8 mouse cellular contexts compared by ENCODE assay signal in genomic region chr4:57637636-57638386, GRCm38 (mm10).
DNase-seq lines count a peak whose midpoint lies in the region; ATAC-seq and TF ChIP-seq lines count a peak whose summit lies in the region.

No protein-coding gene starts in this region.

- H3K4me2 ChIP-seq in lung, embryonic 15.5 days: peak overlapping the region; percentile 50
- H3K4me2 ChIP-seq in embryonic facial prominence, embryonic 11.5 days (ENCODE audit: low read depth, low read length): peak overlapping the region; percentile 45
- peak overlapping the region; percentile 62 for H3K4me2 ChIP-seq in hindbrain, postnatal 0 days (ENCODE audit: low read depth, low read length)
- H3K4me2 ChIP-seq in liver, embryonic 15.5 days: peak overlapping the region; percentile 10; the same call in 1 of the 2 replicates
- H3K4me2 ChIP-seq in stomach, embryonic 14.5 days (replicated peaks; ENCODE audit: low read depth, low read length): peak overlapping the region; percentile 58

- peak overlapping the region; percentile 15; the same call in 1 of the 2 replicates for H3K4me3 ChIP-seq in lung, embryonic 15.5 days
- H3K4me3 ChIP-seq in embryonic facial prominence, embryonic 11.5 days (ENCODE audit: low read depth, low read length): peak overlapping the region; percentile 15; the same call in 1 of the 2 replicates
- peak overlapping the region; percentile 40 for H3K4me3 ChIP-seq in hindbrain, postnatal 0 days (ENCODE audit: low read length)
- H3K4me3 ChIP-seq in liver, embryonic 15.5 days (replicated peaks): no peak overlapping the region
- H3K4me3 ChIP-seq in stomach, embryonic 14.5 days (ENCODE audit: low read depth, low read length): peak overlapping the region; percentile 11; the same call in 1 of the 2 replicates

- H3K9ac ChIP-seq in lung, embryonic 15.5 days: no peak overlapping the region; the same call in 1 of the 2 replicates
- peak overlapping the region; percentile 10; the same call in 1 of the 2 replicates for H3K9ac ChIP-seq in embryonic facial prominence, embryonic 11.5 days (replicated peaks; ENCODE audit: low read length)
- H3K9ac ChIP-seq in hindbrain, postnatal 0 days (replicated peaks; ENCODE audit: low read length): peak overlapping the region; percentile 48
- H3K9ac ChIP-seq in liver, embryonic 15.5 days: no peak overlapping the region
- H3K9ac ChIP-seq in stomach, embryonic 14.5 days (replicated peaks; ENCODE audit: low read depth, low read length): no peak overlapping the region

- WGBS in lung, embryonic 15.5 days: 23% methylated on average over 24 of the region's 24 CpGs
- 39% methylated on average over 24 of the region's 24 CpGs for WGBS in embryonic facial prominence, embryonic 11.5 days
- 22% methylated on average over 24 of the region's 24 CpGs for WGBS in hindbrain, postnatal 0 days
- WGBS in liver, embryonic 15.5 days (ENCODE audit: insufficient replicate concordance): 22% methylated on average over 24 of the region's 24 CpGs
- 13% methylated on average over 24 of the region's 24 CpGs for WGBS in stomach, embryonic 14.5 days

- no peaks in the 10 kb centered on the region for H3K27me3 ChIP-seq in lung, embryonic 15.5 days
- H3K27me3 ChIP-seq in embryonic facial prominence, embryonic 11.5 days (ENCODE audit: control insufficient read depth, insufficient read depth, low read length): no peaks in the 10 kb centered on the region
- no peaks in the 10 kb centered on the region for H3K27me3 ChIP-seq in hindbrain, postnatal 0 days (ENCODE audit: insufficient read depth, low read length)
- H3K27me3 ChIP-seq in liver, embryonic 15.5 days: no peaks in the 10 kb centered on the region
- H3K27me3 ChIP-seq in stomach, embryonic 14.5 days (ENCODE audit: control insufficient read depth, insufficient read depth, low read length): no peaks in the 10 kb centered on the region

- no peaks in the 10 kb centered on the region for H3K36me3 ChIP-seq in lung, embryonic 15.5 days
- H3K36me3 ChIP-seq in embryonic facial prominence, embryonic 11.5 days (replicated peaks; ENCODE audit: control insufficient read depth, insufficient read depth, low read depth, low read length): no peaks in the 10 kb centered on the region
- H3K36me3 ChIP-seq in hindbrain, postnatal 0 days (ENCODE audit: insufficient read depth, low read length): no peaks in the 10 kb centered on the region
- no peaks in the 10 kb centered on the region for H3K36me3 ChIP-seq in liver, embryonic 15.5 days (replicated peaks)
- H3K36me3 ChIP-seq in stomach, embryonic 14.5 days (ENCODE audit: control insufficient read depth, insufficient read depth, low read length): no peaks in the 10 kb centered on the region

- H3K4me1 ChIP-seq in lung, embryonic 15.5 days: peaks cover 30% of the 10 kb centered on the region
- H3K4me1 ChIP-seq in embryonic facial prominence, embryonic 11.5 days (ENCODE audit: control insufficient read depth, insufficient read depth, low read length): no peaks in the 10 kb centered on the region
- H3K4me1 ChIP-seq in hindbrain, postnatal 0 days (ENCODE audit: insufficient read depth, low read length): peaks cover 8% of the 10 kb centered on the region; the same call in 1 of the 2 replicates
- H3K4me1 ChIP-seq in liver, embryonic 15.5 days (replicated peaks): no peaks in the 10 kb centered on the region
- 0 out of 2 replicates have a peak, but pooled peaks cover 2% of the 10 kb centered on the region for H3K4me1 ChIP-seq in stomach, embryonic 14.5 days (ENCODE audit: control insufficient read depth, insufficient read depth, low read length)

- ATAC-seq in lung, embryonic 15.5 days (ENCODE audit: borderline replicate concordance, extremely low read depth, low FRiP score, low TSS enrichment): no peak
- ATAC-seq in embryonic facial prominence, embryonic 11.5 days (replicated peaks; ENCODE audit: insufficient number of reproducible peaks, low FRiP score, low TSS enrichment, low read depth): no peak
- peak; percentile 86 for ATAC-seq in hindbrain, postnatal 0 days
- ATAC-seq in liver, embryonic 15.5 days (ENCODE audit: insufficient read depth): no peak
- no peak for ATAC-seq in stomach, embryonic 14.5 days (ENCODE audit: insufficient number of reproducible peaks, insufficient read depth, low FRiP score, low read depth)
- no peak for ATAC-seq in inflammation-experienced regulatory T-cells, adult 6 months

- no peak for DNase-seq in lung, postnatal 25 days (ENCODE audit: low spot score)
- DNase-seq in embryonic facial prominence, embryonic 11.5 days (ENCODE audit: low spot score): no peak
- DNase-seq in hindbrain, postnatal 0 days (ENCODE audit: low spot score): peak; percentile 80
- no peak for DNase-seq in urinary bladder, postnatal 10 days (ENCODE audit: low spot score)

- no peak overlapping the region for H3K27ac ChIP-seq in lung, embryonic 15.5 days
- H3K27ac ChIP-seq in embryonic facial prominence, embryonic 11.5 days (replicated peaks; ENCODE audit: low read depth, low read length): no peak overlapping the region
- peak overlapping the region; percentile 83 for H3K27ac ChIP-seq in hindbrain, postnatal 0 days
- no peak overlapping the region for H3K27ac ChIP-seq in liver, embryonic 15.5 days (replicated peaks)
- H3K27ac ChIP-seq in stomach, embryonic 14.5 days (ENCODE audit: low read length): no peak overlapping the region

- no peaks in the 10 kb centered on the region for H3K9me3 ChIP-seq in lung, embryonic 15.5 days
- no peaks in the 10 kb centered on the region for H3K9me3 ChIP-seq in embryonic facial prominence, embryonic 11.5 days (replicated peaks; ENCODE audit: control insufficient read depth, low read length)
- no peaks in the 10 kb centered on the region for H3K9me3 ChIP-seq in hindbrain, postnatal 0 days (ENCODE audit: low read length)
- no peaks in the 10 kb centered on the region for H3K9me3 ChIP-seq in liver, embryonic 15.5 days (replicated peaks)
- H3K9me3 ChIP-seq in stomach, embryonic 14.5 days (ENCODE audit: control insufficient read depth, low read depth, low read length): no peaks in the 10 kb centered on the region

- TF ChIP-seq CTCF in hindbrain, postnatal 0 days (IDR thresholded peaks at IDR 0.05; ENCODE audit: low read depth): no peak

Comparison
In these comparisons a context has a peak if more than half of its experiments do, and no peak if none do; other contexts are left out.
1. H3K4me2 ChIP-seq: peak in every context shown above with its lines; median percentile 62 in hindbrain, postnatal 0 days; 58 in stomach, embryonic 14.5 days; 50 in lung, embryonic 15.5 days; 45 in embryonic facial prominence, embryonic 11.5 days; 10 in liver, embryonic 15.5 days.
2. H3K9ac ChIP-seq: peak in embryonic facial prominence, embryonic 11.5 days (single experiment) and hindbrain, postnatal 0 days (single experiment); none in lung, embryonic 15.5 days (single experiment), liver, embryonic 15.5 days (single experiment) and stomach, embryonic 14.5 days (single experiment).